Mouse (Mus musculus) induced T-regulatory cell, adult 2 months (primary cell): ENCODE data around the gene Dusp6.
A peak's percentile ranks its signal among the peaks of the same experiment; 100 is the strongest.
"Not testable (repeated sequence)": the region's sequence is repeated elsewhere in the genome, so short reads cannot be mapped to it uniquely, and the experiment has no call there.

Experiments used
- DNase-seq: peaks from one replicate; pipeline ENCODE4 v3.0.0-alpha.2; 2012; ENCODE audit warnings: low read depth

Dusp6 gene

GRCm38 (mm10) chr10:99262867-99263379, at the start of gene Dusp6:
Gene Dusp6, plus strand, starts transcription at chr10:99263231.
- peak; percentile 93 for DNase-seq

- DNase-seq, result no peak
These were observed 48.4 kb upstream of the Dusp6 start for GRCm38 (mm10) chr10:99214421-99215299.

- not testable (repeated sequence) for DNase-seq
These were observed 46.5 kb upstream of the Dusp6 start for GRCm38 (mm10) chr10:99216570-99216969.

GRCm38 (mm10) chr10:99221540-99221939, 41.5 kb upstream of the Dusp6 start:
- peak; percentile 70 for DNase-seq

GRCm38 (mm10) chr10:99222726-99223125, 40.3 kb upstream of the Dusp6 start:
- DNase-seq, result no peak

GRCm38 (mm10) chr10:99224218-99224617, 38.8 kb upstream of the Dusp6 start:
- DNase-seq, result no peak

GRCm38 (mm10) chr10:99226782-99227181, 36.2 kb upstream of the Dusp6 start:
- no peak for DNase-seq

- DNase-seq, result peak; percentile 25
These were observed 34.8 kb upstream of the Dusp6 start for GRCm38 (mm10) chr10:99227968-99228864.

- peak; percentile 32 for DNase-seq
These were observed 33.9 kb upstream of the Dusp6 start for GRCm38 (mm10) chr10:99229031-99229684.

GRCm38 (mm10) chr10:99232518-99233227, 30.4 kb upstream of the Dusp6 start:
- DNase-seq, result no peak

GRCm38 (mm10) chr10:99234336-99234735, 28.7 kb upstream of the Dusp6 start:
- no peak for DNase-seq

GRCm38 (mm10) chr10:99235081-99235480, 27.9 kb upstream of the Dusp6 start:
- DNase-seq, result no peak

- no peak for DNase-seq
These were observed 25.7 kb upstream of the Dusp6 start for GRCm38 (mm10) chr10:99237205-99237832.

GRCm38 (mm10) chr10:99238537-99238936, 24.5 kb upstream of the Dusp6 start:
- DNase-seq, result no peak

GRCm38 (mm10) chr10:99241284-99241828, 21.7 kb upstream of the Dusp6 start:
- DNase-seq, result no peak

GRCm38 (mm10) chr10:99241829-99242711, 21.0 kb upstream of the Dusp6 start:
- DNase-seq, result peak; percentile 86

GRCm38 (mm10) chr10:99242721-99243120, 20.3 kb upstream of the Dusp6 start:
- no peak for DNase-seq

GRCm38 (mm10) chr10:99243907-99244489, 19.0 kb upstream of the Dusp6 start:
- DNase-seq, result peak; percentile 12

GRCm38 (mm10) chr10:99244655-99245260, 18.3 kb upstream of the Dusp6 start:
- DNase-seq, result peak; percentile 61
